Mouse (Mus musculus): ENCODE measurements around the gene Egln1.
A peak's percentile ranks its signal among the peaks of the same experiment; 100 is the strongest.

The Egln1 gene

DNA sequence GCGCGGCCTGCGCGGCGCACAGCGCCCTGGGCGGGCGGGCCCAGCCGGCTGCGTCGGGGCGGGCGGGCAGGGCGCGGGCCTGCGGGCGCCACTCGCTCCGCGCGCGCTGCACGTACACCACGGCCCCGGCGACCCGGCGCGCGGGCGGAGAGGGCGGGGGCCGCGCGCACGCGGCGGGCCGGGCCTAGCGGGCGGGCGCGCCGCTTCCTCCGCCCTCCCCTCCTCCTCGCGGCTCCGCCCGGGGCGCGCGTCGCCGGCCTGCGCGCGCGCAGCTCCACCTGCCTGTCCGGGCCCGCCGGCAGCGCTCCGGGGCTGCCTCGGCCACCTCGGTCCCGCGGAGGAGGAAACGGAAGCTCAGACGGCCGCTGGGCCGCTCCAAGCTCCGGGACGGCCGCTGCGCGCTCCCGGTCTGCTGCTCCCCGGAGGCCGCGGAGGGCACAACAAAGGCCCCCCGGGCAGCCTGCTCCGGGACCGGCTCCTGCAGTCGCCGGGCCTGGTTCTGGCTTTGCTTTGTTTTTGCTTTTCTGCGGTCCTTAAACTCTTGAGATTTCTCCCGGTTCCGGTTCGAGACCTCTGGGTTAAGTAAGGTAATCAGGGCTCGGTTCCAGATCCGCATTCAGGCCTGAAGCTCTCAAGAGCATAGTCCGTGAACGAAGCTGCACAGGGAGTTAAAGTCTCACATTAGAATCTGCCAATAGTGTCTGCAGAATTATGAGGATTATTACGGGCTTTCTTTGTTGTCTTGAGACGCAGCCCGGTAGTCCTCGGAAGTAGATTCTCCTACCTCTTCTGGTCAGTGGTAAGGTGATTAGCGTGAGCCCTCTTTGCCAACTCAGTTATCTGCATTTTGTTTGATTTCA, at the start of gene Egln1:
Gene Egln1, minus strand, starts transcription at position 116 of the 860 bp plus-strand sequence.
- DNase-seq: peak; percentile 86 to 94

DNA sequence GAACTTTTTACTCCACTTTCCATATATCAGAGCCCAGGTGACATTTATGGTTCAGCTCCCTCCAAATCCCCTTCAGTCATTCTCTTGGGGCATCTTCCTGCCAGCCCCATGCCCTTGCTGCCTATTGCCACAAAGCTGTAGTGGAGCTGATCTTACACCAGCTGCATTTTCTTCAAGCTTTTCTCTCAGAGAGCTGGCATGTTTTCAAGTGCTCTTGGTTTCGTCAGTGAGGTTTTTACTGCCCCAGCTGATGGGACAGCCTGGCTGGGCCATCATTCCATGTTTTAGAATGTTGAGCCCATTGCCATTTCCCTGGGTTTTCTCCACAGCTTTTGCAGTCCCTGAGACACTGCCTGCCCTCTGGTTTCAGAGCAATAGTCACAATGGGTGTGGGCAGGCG, 46.7 kb upstream of the Egln1 start:
- DNase-seq: no peak

DNA sequence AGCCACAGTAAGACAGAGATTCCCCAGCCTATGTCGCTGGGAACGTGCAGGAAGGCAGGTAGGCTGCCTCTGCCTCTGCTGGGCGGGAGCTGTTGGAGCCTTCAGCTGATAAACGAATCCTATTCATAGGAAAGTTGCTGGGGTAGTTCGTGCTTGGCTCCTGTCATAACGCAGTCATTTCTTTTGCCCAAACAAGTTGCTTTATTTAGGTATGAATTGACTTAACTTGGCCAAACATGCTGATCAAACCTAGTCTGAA, 42.5 kb upstream of the Egln1 start:
- no peak for DNase-seq

DNA sequence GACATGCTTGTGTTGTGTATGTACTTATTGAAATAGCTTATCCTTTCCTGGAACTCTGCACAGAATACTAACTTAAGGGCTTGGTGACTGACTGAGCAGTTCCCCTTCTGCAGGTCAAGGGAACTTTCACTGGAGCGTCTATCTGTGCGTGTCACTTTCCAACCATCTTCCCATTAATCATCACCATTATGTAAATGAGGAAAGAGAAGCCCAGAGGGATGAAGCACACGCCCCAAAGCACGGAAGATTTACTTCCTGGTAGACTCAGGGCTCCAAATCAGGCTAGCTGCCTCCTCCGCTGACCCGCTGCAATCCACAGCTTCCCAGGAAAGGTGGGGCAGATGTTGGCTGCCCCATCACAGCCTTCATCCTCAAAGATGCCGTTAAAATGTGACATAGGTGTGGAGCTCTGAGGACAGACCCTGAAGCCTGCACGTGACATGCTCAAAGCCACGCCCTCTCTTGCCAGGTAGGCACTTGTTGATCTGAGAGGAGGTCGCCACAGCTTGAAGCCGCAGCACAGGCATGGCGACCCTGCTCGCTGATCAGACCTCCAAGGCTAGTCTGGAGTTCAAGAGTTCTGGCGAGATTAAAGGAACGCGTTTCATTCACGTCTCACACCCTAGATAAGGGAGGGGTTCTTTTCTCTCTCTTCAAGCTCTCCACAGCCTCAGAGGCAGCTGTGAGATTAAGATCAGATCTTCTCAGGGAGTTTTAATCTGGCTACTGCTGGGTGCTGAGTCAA, 42.0 kb upstream of the Egln1 start:
- DNase-seq: no peak

DNA sequence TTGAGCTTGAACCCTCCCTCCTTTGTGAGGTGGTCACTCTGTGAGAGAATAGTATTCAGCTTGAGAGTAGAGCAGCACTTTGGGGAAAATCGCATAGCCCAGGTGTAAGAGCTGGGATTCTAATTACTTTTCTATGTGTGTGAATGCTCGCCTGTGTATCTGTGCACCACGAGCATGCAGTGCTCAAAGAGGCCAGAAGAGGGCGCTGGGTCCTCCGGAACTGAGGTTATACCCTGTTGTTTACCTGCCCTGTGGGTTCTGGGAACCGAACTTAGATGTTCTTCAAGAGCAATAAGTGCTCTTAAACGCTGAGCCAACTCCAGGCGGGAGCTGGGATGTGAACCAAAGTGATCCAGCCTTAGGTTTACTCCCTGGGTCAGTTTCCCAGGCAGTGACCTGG, 31.7 kb upstream of the Egln1 start:
- DNase-seq: no peak

DNA sequence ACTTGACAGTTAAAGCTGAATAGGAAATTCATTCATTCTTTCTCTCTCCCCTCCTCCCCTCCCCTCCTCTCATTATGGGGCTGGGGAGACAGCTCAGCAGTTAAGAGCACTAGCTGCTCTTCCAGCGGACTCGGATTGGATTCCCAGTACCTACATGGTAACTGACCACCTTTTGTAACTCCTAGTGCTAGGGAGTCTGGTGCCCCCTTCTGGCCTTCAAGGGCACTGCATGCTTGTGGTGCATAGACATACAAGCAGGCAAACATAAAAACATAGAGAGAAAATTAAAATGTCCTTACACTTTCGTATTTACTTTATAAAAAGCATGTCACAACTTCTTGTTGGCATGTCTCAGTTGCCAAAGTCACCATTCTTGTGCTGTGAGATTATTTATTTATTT, 30.9 kb upstream of the Egln1 start:
- no peak for DNase-seq

DNA sequence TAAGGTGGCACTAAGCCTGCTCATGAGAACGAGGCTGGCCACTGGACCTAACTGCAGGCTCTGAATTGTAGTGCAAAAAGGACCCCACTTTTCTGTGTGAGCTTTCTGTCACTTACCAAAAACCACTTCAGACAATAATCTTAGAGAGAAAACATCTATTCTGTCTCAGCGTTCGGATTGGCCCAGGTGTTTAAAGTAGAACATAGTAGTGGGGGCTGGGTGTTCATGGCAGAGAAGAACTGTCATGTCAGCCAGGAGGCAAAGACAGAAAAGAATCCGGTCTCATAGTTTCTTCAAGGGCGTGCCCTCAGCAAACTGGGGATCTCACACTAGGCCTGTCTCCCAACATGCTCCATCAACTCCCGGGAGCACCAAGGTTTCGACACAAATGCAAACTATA, 28.9 kb upstream of the Egln1 start:
- DNase-seq: no peak

DNA sequence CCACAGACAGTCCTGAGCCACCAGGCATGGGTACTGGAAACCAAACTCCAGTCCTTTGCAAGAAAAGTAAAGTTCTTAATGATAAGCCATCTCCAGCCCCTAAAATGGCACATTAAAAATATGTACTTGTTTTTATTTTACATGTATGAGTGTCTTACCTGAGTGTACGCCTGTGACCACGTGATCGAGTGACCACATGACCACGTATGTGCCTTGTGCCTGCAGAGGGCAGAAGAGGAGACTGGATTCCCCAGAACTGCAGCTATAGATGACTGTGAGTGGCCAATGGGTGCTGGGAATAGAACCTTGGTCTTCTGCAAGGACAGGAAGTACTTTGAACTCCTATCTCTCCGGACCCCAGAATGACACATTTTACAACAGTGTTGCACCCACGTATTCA, 27.1 kb upstream of the Egln1 start:
- DNase-seq: no peak

DNA sequence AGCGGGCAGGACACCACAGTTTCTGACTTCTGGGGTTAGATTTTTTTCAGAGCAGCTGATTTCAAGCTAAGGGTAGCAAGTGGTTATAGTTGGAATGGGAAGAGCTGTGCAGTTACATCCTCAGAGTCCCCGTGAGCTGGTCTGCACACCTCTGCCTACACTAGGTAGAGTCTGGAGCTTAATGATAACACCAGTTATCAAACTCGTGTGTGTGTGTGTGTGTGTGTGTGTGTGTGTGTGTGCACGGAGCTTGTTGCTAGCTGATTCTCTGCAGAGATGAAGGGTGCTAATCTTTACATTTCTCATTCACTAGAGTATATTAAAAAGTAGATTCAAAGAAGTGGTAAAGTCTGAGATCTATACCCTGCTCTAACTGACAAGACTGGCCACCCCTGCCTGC, 25.1 kb upstream of the Egln1 start:
- no peak for DNase-seq

DNA sequence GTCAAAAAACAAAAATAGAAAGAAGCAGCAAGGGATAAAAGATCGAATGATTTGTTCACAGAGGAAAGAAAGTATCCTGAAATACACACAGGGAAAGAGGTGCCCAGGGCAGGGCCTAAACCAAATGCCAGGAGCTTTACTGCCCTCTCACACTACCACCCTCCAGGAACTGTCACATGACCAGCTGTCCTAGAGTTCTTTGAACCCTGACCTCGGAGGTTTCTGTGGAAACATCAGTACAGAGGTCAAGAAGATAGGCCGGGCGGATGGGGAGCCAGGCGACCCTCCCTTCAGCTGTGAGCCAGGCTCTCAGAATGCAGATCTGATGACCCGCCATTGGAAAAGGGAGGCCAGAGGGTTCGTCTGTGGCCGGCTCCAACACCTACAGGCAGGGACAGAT, 24.1 kb upstream of the Egln1 start:
- no peak for DNase-seq

DNA sequence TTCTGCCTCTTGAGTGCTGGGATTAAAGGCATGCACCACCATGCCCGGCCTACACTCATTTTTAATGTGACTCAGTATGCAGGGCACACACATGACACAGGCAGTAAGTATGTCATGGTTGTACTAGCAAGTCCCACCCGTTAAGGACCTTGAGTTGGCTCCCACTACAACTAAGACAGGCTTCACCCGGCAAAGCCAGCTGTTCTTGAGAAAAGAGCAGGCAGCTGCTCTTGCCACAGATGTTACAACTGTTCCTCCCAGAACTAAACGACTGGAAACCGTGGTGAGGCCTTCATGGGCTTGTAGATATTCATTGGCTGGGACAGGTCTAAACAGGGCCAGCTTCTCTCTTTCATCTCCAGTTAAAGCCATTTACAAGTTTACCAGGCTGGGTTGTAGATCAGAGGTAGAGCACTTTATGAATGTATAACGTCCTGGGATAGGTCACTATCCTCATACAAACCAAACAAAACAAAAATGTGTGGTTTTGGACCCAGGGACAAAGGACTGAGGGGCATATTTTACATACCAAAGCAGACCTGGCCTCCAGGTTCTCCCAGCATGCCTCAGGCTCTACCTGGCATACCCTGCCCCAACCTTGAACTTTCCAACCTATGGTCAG, 21.3 kb upstream of the Egln1 start:
- no peak for DNase-seq

DNA sequence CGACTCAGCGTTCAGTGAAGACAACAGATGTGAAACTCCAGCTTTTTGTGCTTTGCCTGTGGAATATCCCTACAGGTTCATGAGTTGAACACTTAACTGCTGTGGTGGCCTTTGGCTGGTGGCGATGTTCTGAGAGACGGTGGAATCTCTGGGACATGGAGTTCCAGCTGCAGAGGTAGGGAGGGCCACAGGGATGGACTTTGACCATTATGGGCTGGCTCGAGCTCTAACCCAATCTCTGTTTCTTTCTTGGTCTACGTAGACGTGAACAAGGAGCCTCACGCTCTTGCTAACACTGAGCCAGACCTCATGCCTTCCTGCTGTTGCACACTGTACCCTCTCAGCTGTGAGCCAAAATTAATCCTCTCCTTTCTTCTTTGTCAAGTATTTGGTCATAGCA, 15.8 kb upstream of the Egln1 start:
- no peak for DNase-seq

DNA sequence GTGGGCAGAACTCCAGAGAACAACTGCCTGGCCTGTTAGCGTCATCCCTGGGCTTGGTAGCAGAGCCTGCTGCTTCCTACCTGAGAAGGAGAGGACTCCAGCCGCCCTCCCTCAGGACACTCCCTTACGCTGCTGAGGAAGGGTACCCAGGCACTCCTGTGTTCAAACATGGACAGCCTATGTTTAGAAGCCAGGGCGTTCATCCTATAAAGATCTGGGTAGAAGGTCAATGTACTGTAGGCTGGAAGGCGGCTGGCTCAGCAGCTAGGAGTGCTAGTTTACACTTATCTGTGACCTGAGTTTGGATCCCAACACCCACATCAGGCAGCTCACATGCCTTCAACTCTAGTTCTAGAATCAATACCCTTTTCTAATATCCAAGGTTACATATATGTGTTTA, 14.1 kb upstream of the Egln1 start:
- DNase-seq: no peak

DNA sequence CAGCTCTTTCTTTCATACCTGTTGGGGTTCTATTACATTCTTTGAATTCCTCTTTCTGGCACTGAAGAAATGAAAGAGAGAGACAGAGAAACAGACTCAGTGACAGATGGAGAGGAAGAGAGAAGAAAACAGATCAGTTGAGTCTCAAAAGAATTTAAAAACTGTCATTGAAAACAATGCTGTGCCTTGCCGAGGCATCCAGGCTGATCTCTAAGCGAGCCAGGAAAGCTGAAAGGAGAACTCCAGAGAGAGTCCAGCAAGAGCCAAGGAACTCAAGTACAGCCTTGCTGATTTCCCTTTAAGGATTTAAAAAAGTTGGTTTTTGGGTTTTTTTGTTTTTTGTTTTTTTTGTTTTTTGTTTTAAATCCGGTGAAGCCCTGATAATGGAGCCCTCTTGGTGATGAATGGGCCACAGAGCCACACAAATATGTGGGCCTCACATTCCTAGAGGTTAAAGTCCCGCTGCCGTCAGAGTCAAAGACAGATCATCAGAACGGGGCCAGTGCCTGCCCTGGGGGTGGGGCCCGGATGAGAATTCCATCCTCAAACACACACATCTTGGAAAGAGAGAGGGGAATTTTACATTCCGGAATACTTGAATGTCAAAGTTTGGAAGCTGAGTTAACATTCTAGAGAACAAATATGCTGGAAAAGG, 11.2 kb upstream of the Egln1 start:
- peak; percentile 30 to 69 for DNase-seq

DNA sequence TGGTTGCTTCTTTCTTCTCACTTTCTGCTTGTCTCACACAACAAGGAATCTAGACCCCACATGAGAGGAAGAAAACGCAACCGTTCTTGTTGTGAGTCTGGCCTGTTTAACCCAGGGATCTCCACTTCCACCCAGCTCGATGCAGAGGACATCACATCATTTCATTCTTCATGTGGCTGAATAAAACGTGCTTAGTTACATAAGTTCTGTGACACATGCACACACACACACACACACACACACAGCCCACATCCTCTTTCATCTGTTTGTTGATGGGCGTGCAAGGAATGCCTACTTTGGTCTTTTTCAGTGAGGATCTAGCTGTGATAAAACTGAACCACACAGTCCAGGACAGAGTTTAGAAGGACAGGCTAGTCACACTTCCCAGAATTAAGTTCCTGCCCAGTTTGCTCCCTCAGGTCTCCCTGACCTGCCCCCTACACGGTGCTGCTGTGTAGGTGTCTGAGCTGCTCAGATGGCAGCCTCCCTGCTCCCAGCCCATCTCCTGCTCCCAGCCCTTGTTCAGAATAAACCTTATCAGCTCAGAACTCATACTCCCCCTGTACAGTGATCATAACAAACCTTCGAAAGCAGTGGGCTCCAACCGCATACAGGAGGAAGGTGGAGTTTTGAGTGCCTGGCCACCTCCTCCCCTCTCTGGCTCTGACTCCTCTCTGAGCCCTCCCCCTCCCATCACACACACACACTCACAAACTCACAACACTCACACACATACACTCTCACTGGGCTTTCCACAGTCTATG, 10.5 kb upstream of the Egln1 start:
- no peak for DNase-seq

DNA sequence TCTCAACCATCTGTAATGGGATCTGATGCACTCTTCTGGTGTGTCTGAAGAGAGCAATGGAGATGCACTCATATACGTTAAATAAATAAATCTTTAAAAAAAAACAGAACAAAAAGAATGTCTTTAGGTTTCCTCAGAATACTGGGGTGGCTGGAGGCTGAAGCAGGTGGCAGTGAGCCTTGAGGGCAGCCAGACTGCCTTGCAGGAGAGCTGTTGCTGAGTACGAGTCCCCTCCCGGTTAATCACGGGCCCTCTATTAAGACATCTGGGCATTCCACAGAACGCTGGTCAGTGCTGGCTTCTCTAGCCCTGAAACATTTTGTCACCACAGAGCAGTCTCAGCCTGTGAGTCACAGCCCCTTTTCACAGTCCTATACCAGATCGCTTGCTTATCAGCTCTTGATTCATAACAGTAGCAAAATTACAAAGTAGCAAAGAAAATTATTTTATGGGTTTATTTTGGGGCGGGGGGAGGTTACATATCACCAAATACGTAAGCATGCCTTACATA, 5.5 kb upstream of the Egln1 start:
- no peak for DNase-seq

DNA sequence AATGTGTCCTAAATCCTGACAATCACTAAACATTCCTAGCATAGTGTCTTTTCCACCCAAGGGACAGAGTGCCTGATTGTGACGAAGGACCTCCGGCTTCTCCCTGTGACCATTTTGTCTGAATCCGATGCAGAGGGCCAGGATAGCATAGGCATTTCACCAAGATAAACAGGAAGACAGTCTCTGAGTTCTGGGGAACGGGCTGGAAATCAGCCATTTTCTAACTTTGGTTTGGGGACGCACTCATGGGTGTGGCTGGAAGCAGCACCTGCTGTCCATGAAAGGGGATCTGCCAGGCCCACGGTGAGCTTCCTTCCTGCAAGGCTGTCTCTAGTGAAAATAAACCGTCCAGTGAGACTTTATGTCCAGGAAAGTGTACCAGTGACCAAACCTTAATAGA, 4.1 kb upstream of the Egln1 start:
- no peak for DNase-seq

DNA sequence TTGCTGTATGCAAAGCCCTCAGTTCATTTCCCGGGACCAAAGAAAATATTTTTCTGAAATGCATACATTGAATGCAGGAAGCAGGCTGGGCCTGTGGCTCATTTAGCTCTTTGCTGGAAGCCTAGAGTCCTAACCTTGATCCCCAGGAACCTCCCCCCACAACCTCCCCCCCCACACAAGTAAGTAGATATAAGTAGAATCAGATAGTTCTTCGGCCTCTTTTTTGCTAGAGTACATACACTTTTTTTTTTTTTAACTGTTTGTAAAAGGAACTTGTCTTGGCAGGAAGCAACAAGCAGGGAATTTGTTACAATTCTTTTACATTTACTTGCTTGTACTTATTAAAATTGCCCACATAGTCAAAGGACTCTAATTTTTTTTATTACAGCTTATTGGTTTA, 1.7 kb upstream of the Egln1 start:
- DNase-seq: no peak

DNA sequence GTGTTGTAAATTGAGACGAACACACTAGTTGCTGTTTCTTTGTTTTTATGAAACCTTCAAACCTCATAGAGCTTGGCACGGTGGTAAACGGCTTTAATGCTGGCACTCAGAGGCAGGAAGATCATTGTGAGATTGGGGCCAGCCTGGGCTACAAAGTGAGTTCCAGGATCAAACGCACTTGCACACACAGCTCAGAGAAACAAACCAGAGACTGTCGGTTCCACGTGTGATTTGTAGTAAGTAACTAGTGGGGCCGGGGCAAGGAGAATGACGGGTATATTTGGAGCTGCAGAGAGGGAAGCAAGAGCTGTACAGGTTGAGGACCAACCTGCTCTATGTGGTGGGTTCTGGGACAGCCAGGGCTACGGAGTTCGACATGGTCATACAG, 939 bp upstream of the Egln1 start:
- no peak for DNase-seq

DNA sequence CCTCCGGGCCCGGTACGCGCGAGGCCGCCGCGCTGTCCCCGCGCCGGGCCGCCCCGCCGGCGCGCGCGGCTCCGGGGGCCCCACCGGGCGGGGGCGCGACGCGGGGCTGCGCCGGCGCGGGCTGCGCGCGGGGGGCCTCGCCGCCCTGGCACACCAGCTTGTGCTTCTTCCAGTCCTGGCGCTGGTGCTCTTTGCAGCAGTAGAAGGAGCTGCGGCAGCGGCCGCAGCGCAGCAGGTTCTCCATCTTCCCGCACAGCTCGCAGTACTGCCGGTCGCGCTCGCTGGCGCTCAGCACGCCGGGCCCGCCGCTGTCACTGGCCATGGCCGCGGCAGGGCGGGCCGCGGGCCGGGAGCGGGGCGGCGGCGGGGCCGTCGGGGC, 402 bp downstream of the Egln1 start:
- DNase-seq: peak in 1 of 2 experiments; percentile 39

DNA sequence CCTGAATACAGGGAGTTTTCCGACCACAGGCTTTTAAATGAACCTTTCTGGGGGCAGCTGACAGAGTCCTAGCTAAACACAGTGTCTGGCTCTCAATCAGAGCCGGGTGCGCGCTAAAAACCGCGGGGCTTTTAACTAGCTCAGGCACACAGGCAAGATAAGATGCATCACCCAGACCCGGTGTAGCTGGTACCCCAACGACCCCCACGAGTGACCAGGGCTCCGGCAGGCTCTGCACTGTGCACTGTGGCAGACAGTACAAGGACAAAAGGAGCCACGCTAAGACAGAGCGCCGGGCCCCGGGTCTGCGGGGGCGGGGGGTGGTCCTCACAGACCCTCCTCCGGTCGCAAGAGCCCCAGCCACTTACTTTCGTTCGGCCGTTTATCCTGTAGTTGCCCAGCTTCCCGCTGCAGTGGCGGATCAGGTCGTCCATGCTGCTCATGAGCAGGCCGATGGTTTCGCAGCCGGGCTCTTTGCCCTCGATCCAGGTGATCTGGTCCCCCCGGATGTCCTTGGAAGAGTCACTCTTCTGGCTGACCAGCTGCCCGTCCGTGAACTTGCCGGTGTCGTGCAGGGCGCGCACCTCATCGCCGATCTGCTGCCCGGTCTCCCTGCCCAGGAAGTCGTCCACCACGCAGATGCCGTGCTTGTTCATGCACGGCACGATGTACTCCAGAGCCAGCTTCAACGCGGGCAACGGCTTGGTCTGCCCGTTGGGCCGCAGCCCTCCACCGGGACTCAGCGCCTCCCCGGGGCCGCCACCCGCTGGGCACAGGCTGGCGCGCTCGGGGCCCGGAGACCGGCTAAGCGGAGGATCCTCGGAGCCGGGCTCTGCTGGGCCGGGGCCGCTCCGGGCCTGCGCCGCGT, 1.0 kb downstream of the Egln1 start:
- peak; percentile 61 to 66 for DNase-seq

DNA sequence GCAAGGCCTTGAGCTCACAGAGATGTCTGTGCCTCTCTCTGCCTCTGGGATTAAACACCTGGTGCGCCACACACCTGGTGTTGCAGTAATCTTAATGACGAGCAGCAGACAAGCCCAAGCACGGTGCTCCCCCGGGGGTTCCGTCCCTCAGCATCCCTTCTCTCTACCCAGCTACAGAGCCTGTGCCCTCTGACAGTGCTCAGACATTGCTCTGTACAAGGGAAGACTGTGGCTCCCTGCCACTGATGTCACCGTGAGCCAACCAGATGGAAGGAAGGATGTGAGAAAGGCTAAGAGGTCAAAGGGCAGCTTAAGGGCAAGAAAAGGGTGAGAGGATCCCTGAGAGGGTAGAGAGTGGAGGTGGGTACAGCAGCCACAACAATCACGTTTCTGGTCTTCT, 4.7 kb downstream of the Egln1 start:
- DNase-seq: no peak

Measured in lung, postnatal 4 days (tissue).